Mouse (Mus musculus): ENCODE measurements at regions not wholly inside any gene's neighbourhood (a gene's known extent, or its start where the extent isn't known, plus 50 kb on each side); places are given as distances from the start of the nearest gene placed in this dataset.

- no peak for TF ChIP-seq CTCF (IDR thresholded peaks at IDR 0.05)
- TF ChIP-seq POLR2A (IDR thresholded peaks at IDR 0.05; ENCODE audit: insufficient read depth, low read depth, low read length): no peak
These were observed 331.4 kb downstream of the Cog6 start for GRCm38 (mm10) chr3:52685434-52686181.
